Mouse (Mus musculus) small intestine, adult 2 months (tissue): ENCODE results near the gene Alg12. TPM values are rescaled to one million over a fixed set of nuclear protein-coding genes. Genes with fewer than 3 reads are reported as not detected.
"Not testable (repeated sequence)": the region's sequence is repeated elsewhere in the genome, so short reads cannot be mapped to it uniquely, and the experiment has no call there.

Experiments
- H3K27ac ChIP-seq: fragments of 200-500 bp; 2 replicates; pipeline ENCODE4 v1.5.1; 2012; ENCODE audit warnings: low read depth, low read length, control low read depth, inconsistent platforms; ENCODE audit not compliant: insufficient read depth
- H3K27me3 ChIP-seq: fragments of 200-500 bp; 2 replicates; pipeline ENCODE4 v1.6.1; 2012; ENCODE audit warnings: mild to moderate bottlenecking, moderate library complexity, low read length, inconsistent platforms; ENCODE audit not compliant: control insufficient read depth, insufficient read depth
- H3K36me3 ChIP-seq: fragments of 200-500 bp; 2 replicates; pipeline ENCODE4 v1.6.1; 2012; ENCODE audit warnings: mild to moderate bottlenecking, low read length, control low read depth, inconsistent platforms; ENCODE audit not compliant: control insufficient read depth, insufficient read depth
- H3K4me1 ChIP-seq: fragments of 200-500 bp; 2 replicates; pipeline ENCODE4 v1.6.1; 2012; ENCODE audit warnings: low read length, inconsistent platforms, mixed read lengths; ENCODE audit not compliant: control insufficient read depth, insufficient read depth, insufficient read length
- H3K4me3 ChIP-seq: fragments of 200-500 bp; 2 replicates; pipeline ENCODE4 v1.5.1; 2012; ENCODE audit warnings: low read depth, mild to moderate bottlenecking, control low read depth, inconsistent platforms, low read length, moderate library complexity
- CTCF ChIP-seq: fragments of 200-500 bp; IDR thresholded peaks from 2 replicates; pipeline ENCODE4 v1.5.1; 2012; ENCODE audit warnings: low read depth, mild to moderate bottlenecking, control low read depth, inconsistent platforms, low read length, moderate library complexity, mixed read lengths; ENCODE audit not compliant: insufficient replicate concordance, insufficient read length; ENCODE audit errors: extremely low read depth
- POLR2A ChIP-seq: fragments of 200-500 bp; IDR thresholded peaks from 2 replicates; pipeline ENCODE4 v1.6.1; 2012; ENCODE audit warnings: low read depth, mild to moderate bottlenecking, control low read depth, inconsistent platforms, low read length, moderate library complexity
- WGBS: fragments of 180-500 bp; shearing (Covaris S2); methylation state at CpG from one replicate; pipeline ENCODE4 v1.1.7; 2018; 5-methylcytosine and 5-hydroxymethylcytosine counted together
- polyA plus RNA-seq: library from polyadenylated mRNA; depleted of rRNA; stranded (reverse); fragments of >200 nt; gene quantifications from 2 replicates; pipeline ENCODE4 v1.2.3, GENCODE M21; 2012

Alg12 gene
- polyA plus RNA-seq, 1 experiment: 16.4 TPM

DNA sequence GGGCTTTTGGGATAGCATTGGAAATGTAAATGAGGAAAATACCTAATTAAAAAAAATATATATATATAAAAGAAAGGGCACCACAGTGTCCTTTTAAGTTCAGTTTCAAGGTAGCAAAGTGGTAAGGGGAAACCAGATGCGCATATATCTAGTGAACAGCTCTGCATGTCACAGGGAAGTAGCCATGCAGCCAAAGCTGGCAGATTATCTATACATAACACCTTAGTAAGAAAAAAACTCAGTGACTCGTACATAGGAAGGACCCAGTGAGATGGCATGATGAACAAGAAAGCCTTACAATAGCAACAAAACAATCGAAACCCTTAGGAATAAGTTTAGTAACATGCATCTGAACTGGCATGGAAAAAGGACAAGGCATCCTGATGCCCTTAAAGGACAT, 17.2 kb downstream of the Alg12 start:
- H3K4me1 ChIP-seq: peaks cover 2% of the 10 kb centered on the region; the same call in 1 of the 2 replicates
- H3K27me3 ChIP-seq: no peaks in the 10 kb centered on the region
- H3K4me3 ChIP-seq: no peak overlapping the region
- peaks cover 21% of the 10 kb centered on the region for H3K36me3 ChIP-seq
- H3K27ac ChIP-seq: no peak overlapping the region
- TF ChIP-seq CTCF: no peak
- TF ChIP-seq POLR2A: no peak
- 93% methylated on average over 3 of the region's 3 CpGs for WGBS

DNA sequence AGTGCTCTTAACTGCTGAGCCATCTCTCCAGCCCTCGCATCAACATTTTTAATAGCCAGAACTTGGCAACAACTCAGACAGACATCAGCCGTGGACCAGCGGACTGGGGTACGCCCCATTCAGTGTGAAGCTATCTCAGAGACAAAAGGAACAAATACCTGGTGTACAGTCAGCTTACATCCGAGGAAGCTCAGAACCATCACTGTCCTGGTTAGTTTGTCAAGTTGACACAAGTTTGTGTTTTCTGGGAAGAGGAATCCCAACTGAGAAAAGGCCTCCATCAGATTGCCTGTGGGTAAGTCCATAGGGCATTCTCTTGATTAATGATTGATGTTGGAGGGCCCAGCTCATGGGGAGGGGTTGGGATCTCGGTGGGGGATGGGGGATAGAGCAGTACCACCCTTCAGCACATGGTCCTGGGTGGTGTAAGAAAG, 18.2 kb downstream of the Alg12 start:
- Histone ChIP-seq H3K27me3 (no peaks in the 10 kb centered on the region), H3K27ac (no peak overlapping the region), H3K4me1 (peaks cover 2% of the 10 kb centered on the region; the same call in 1 of the 2 replicates), H3K4me3 (no peak overlapping the region), H3K36me3 (peaks cover 14% of the 10 kb centered on the region)
- 38% methylated on average over 6 of the region's 6 CpGs for WGBS
- TF ChIP-seq CTCF (no peak), POLR2A (no peak)

DNA sequence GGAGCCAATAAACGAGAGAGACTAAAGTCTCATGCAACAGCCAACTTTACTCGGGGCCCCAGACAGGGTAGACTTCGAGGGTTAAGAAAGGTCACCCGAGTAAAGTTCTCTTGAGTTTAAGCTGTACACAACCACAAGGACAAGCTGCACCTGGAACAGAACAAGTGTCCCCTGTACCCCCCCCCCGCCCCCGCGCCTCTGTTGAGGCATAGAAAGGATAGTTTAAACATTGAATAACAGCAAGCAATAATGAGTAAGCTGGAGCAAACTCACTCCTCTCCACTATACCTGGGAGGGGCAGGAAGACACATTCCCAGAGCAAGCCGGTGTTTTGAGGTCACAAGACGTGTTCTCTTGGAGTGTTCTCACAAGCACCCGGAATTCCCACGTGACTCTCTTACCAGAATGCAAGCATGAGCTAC, 19.2 kb downstream of the Alg12 start:
- no peak overlapping the region for H3K27ac ChIP-seq

DNA sequence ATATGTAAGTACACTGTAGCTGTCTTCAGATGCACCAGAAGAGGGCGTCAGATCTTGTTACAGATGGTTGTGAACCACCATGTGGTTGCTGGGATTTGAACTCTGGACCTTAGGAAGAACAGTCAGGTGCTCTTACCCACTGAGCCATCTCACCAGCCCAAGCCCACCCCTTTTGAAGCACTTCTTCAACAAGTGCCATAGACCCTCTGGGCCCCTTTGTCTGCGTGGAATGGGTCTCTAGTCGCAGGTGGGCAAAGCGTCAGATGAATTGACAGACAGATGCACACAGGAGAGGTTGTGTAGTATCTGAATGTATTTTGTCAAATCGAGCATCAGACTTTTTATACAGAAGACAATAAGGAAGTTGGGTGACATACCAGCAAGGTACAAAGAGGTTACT, 24.4 kb downstream of the Alg12 start:
- H3K36me3 ChIP-seq, H3K27me3 ChIP-seq, H3K4me1 ChIP-seq, H3K27ac ChIP-seq, H3K4me3 ChIP-seq: not testable (repeated sequence)
- WGBS: 67% methylated on average over 5 of the region's 5 CpGs

More for the DNA sequence above, 19.2 kb downstream of the Alg12 start:
- TF ChIP-seq CTCF: no peak
- TF ChIP-seq POLR2A: no peak
- peaks cover 2% of the 10 kb centered on the region; the same call in 1 of the 2 replicates for H3K4me1 ChIP-seq
- no peaks in the 10 kb centered on the region for H3K27me3 ChIP-seq
- WGBS: 27% methylated on average over 11 of the region's 11 CpGs
- H3K36me3 ChIP-seq: peaks cover 5% of the 10 kb centered on the region
- H3K4me3 ChIP-seq: no peak overlapping the region

DNA sequence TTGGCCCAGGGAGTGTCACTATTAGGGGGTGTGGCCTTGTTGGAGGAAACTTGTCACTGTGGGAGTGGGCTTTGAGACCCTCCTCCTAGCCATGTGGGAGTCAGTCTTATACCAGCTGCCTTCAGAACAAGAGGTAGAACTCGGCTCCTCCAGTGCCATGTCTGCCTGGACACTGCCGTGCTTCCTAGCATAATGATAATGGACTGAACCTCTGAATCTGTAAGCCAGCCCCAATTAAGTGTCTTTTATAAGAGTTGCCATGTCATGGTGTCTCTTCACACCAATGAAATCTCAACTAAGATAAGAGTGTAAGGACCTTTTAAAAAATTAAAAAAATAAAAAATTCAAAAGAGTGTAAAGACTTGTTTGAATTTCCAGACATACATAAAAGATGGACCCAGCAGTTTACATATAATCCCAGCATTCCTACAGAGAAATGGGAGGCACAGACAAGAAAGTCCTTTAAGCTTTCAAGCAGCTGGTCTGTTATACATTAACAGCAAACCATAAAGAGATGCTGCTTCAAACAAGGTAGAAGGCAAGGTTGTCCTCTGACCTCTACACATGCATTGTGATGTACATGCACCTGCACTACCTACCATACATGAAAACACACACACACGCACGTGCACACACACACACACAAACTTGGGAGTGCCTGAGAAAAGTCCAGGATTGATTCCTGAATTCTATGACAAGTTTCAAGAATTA, 26.8 kb downstream of the Alg12 start:
- Histone ChIP-seq H3K36me3 (no peaks in the 10 kb centered on the region), H3K27me3 (no peaks in the 10 kb centered on the region), H3K4me1 (0 out of 2 replicates have a peak, but pooled peaks cover 2% of the 10 kb centered on the region), H3K27ac (no peak overlapping the region), H3K4me3 (no peak overlapping the region)
- WGBS: 36% methylated on average over 4 of the region's 4 CpGs
- no peak for TF ChIP-seq POLR2A
- no peak for TF ChIP-seq CTCF

DNA sequence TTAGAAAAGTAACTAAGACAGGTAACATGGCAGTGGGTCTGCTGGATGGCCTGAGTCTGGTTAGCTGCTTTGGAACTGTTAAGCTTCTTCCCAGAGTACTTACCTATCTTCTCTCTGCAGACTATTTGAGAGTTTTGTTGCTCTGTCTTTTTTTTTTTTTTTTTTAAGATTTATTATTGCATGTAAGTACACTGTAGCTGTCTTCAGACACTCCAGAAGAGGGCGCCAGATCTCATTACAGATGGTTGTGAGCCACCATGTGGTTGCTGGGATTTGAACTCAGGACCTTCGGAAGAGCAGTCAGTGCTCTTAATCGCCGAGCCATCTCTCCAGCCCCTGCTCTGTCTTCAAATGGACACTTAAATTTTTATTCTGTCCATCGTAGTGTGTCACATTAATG, 44.5 kb downstream of the Alg12 start:
- not testable (repeated sequence) for H3K27ac ChIP-seq, H3K27me3 ChIP-seq, H3K4me3 ChIP-seq, H3K4me1 ChIP-seq
- H3K36me3 ChIP-seq: peaks cover 24% of the 10 kb centered on the region
- 88% methylated on average over 5 of the region's 5 CpGs for WGBS
- peak; percentile 22; the same call in 1 of the 2 replicates for TF ChIP-seq CTCF

DNA sequence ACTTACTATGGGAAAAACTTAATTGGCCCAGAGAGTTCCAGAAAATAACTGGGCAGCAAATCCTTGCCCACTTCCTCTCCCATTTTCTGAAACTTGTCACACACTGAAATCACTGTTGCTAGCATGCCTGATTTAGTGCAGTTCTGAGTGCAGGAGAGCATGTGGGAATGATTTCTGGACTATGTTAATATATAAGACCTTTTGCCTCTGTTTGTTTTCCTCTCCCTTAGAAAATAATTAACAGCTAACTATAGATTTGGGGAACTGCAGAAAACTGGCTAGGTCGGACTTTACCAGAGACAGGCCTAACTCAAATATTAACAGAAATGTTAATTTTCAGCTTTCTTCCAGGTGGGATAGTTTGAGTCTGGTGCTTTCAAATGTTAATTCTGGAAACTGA, 50.6 kb downstream of the Alg12 start:
- no peaks in the 10 kb centered on the region for H3K4me1 ChIP-seq
- no peak overlapping the region for H3K27ac ChIP-seq
- TF ChIP-seq POLR2A: no peak
- H3K27me3 ChIP-seq: no peaks in the 10 kb centered on the region
- H3K4me3 ChIP-seq: no peak overlapping the region
- WGBS: 34% methylated on average over 1 of the region's 1 CpGs
- peaks cover 13% of the 10 kb centered on the region; the same call in 1 of the 2 replicates for H3K36me3 ChIP-seq

DNA sequence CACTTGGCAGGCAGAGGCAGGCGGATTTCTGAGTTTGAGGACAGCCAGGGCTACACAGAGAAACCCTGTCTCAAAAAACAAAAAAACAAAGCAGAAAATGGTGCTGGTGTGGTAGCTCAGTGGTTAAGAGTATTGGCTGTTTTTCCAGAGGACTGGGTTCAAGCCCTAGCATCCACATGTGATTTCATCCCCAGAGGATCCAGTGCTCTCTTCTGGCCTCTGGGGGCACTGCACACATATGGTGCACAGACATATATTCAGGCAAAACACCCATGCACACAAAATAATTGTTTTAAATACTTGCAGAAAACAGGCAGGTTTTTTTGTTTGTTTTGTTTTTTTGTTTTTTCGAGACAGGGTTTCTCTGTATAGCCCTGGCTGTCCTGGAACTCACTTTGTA, 53.0 kb downstream of the Alg12 start:
- TF ChIP-seq CTCF: peak; percentile 4; the same call in 1 of the 2 replicates
- WGBS: 96% methylated on average over 2 of the region's 2 CpGs
- H3K27ac ChIP-seq, H3K4me3 ChIP-seq, H3K4me1 ChIP-seq, H3K27me3 ChIP-seq: not testable (repeated sequence)
- H3K36me3 ChIP-seq: peaks cover 14% of the 10 kb centered on the region
